In the genomic region with DNA sequence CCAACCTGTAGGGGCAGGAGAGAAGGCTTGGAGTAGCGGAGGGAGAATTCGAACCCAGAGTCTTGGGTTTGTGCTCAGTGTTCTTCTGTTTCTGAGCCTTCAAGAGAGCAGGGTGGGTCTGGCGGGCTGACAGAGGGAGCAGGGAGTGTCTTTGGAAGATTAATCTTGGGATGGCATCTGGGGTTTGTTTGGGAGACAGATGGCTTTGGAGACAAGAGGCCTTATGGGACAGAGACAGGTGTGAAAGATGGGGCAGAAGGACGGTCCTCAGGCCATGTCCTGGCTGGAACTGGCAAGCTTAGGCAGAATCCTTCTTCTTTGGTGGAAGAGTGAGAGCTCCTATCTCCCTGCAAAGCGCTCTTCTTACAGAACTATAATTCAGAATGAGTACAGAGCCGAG, we compare ENCODE assay signal across 23 mouse cellular contexts. TPM values are rescaled to one million over a fixed set of nuclear protein-coding genes. Genes with fewer than 3 reads are reported as not detected.
DNase-seq lines count a peak whose midpoint lies in the region; ATAC-seq and TF ChIP-seq lines count a peak whose summit lies in the region.
"Had no signal": no experiment of that assay in that cellular context is flagged by ENCODE, and none has a peak within 500 bp of the region (broad histone marks: within the 10 kb centered on the region; RNA-seq: fewer than 3 reads in every experiment).

No protein-coding gene starts in this region.

- peak overlapping the region; percentile 73; the same call in 1 of the 2 replicates for H3K27ac ChIP-seq in gastrocnemius, adult 2 months
- H3K27ac ChIP-seq in lung, postnatal 0 days (ENCODE audit: low read length): no peak overlapping the region
- H3K27ac ChIP-seq: forebrain, embryonic 15.5 days; hindbrain, embryonic 12.5 days; hindbrain, postnatal 0 days; intestine, embryonic 15.5 days; layer of hippocampus, adult 2 months; left cerebral cortex, adult 2 months; liver, embryonic 14.5 days; midbrain, embryonic 10.5 days; neural tube, embryonic 13.5 days had no signal

- WGBS in lung, postnatal 0 days: 83% methylated on average over 6 of the region's 6 CpGs

- no peaks in the 10 kb centered on the region for H3K9me3 ChIP-seq in lung, postnatal 0 days (ENCODE audit: low read length)
- H3K9me3 ChIP-seq: forebrain, embryonic 15.5 days; heart, embryonic 15.5 days; hindbrain, embryonic 12.5 days; intestine, embryonic 15.5 days; midbrain, embryonic 10.5 days; neural tube, embryonic 13.5 days had no signal

- H3ac ChIP-seq in myocyte (ENCODE audit: control insufficient read depth, insufficient read length): no peak overlapping the region

- no peaks in the 10 kb centered on the region for H3K27me3 ChIP-seq in lung, postnatal 0 days (replicated peaks; ENCODE audit: insufficient read depth, low read length)
- no peaks in the 10 kb centered on the region for H3K27me3 ChIP-seq in myocyte (ENCODE audit: control insufficient read depth, insufficient read depth, insufficient read length)
- H3K27me3 ChIP-seq: forebrain, embryonic 15.5 days; heart, embryonic 15.5 days; hindbrain, embryonic 12.5 days; intestine, embryonic 15.5 days; neural tube, embryonic 13.5 days had no signal

- peaks cover 7% of the 10 kb centered on the region; the same call in 1 of the 2 replicates for H3K4me1 ChIP-seq in lung, postnatal 0 days (ENCODE audit: insufficient read depth, low read depth, low read length)

- no peak for TF ChIP-seq EP300 in lung, postnatal 0 days (IDR thresholded peaks at IDR 0.05)

- DNase-seq in cerebellum, postnatal 10 days: peak; percentile 61 to 68
- no peak for DNase-seq in cerebellum, postnatal 4 days (ENCODE audit: low spot score in 2 of 2)
- no peak for DNase-seq in gastrocnemius, adult 2 months
- DNase-seq in gastrocnemius, postnatal 10 days: no peak
- DNase-seq in lung, postnatal 0 days (ENCODE audit: low spot score): no peak
- DNase-seq in lung, postnatal 4 days: no peak
- DNase-seq: adrenal gland, postnatal 25 days; liver; lung, adult 2 months; lung, postnatal 14 days; right cerebral cortex, postnatal 14 days had no signal

- TF ChIP-seq CTCF in gastrocnemius, adult 2 months (IDR thresholded peaks at IDR 0.05): no peak
- TF ChIP-seq CTCF in lung, postnatal 0 days (IDR thresholded peaks at IDR 0.05): 0 out of 2 replicates have a peak, but pooled peaks have one; percentile 9

- no peaks in the 10 kb centered on the region for H3K36me3 ChIP-seq in lung, postnatal 0 days (ENCODE audit: insufficient read depth, low read length)
- no peaks in the 10 kb centered on the region for H3K36me3 ChIP-seq in myocyte (ENCODE audit: control insufficient read depth, insufficient read depth)
- H3K36me3 ChIP-seq: forebrain, embryonic 15.5 days had no signal

- no peak for TF ChIP-seq POLR2A in myocyte (IDR thresholded peaks at IDR 0.05; ENCODE audit: insufficient read length, low read depth)

- no peak overlapping the region for H3K4me3 ChIP-seq in gastrocnemius, adult 2 months
- no peak overlapping the region for H3K4me3 ChIP-seq in lung, postnatal 0 days (ENCODE audit: low read depth, low read length)
- no peak overlapping the region for H3K4me3 ChIP-seq in myocyte
- H3K4me3 ChIP-seq: forebrain, embryonic 15.5 days; heart, embryonic 15.5 days; hindbrain, embryonic 12.5 days; intestine, embryonic 15.5 days; layer of hippocampus, adult 2 months; left cerebral cortex, adult 2 months; midbrain, embryonic 10.5 days; neural tube, embryonic 13.5 days had no signal

- no peak overlapping the region for H3K9ac ChIP-seq in lung, postnatal 0 days (replicated peaks; ENCODE audit: low read depth)
- H3K9ac ChIP-seq: forebrain, embryonic 15.5 days; heart, embryonic 15.5 days; hindbrain, embryonic 12.5 days; intestine, embryonic 15.5 days; liver, embryonic 14.5 days; neural tube, embryonic 13.5 days had no signal

- H3K4me2 ChIP-seq in lung, postnatal 0 days (replicated peaks; ENCODE audit: low read depth, low read length): no peak overlapping the region
- peak overlapping the region; percentile 59 for H3K4me2 ChIP-seq in myocyte (ENCODE audit: low read depth)
- H3K4me2 ChIP-seq: forebrain, embryonic 15.5 days; heart, embryonic 15.5 days; hindbrain, embryonic 12.5 days; intestine, embryonic 15.5 days; neural tube, embryonic 13.5 days had no signal

- intact Hi-C loops in gastrocnemius, adult 2 months (cut with DNase I): no loop called here

- no peaks in the 10 kb centered on the region for H3K79me2 ChIP-seq in myocyte (ENCODE audit: control insufficient read depth, insufficient read depth)

- no peak for ATAC-seq in lung, postnatal 0 days
- ATAC-seq: forebrain, embryonic 15.5 days; hindbrain, postnatal 0 days; intestine, embryonic 15.5 days; midbrain, embryonic 16.5 days had no signal

TF ChIP-seq in myocyte, 11 proteins besides CTCF, POLR2A, EP300 and RAD21:
- TF ChIP-seq REST (IDR thresholded peaks at IDR 0.05; ENCODE audit: insufficient read depth, insufficient read length): no peak
- TF ChIP-seq POLR2AphosphoS2 (IDR thresholded peaks at IDR 0.05; ENCODE audit: insufficient read length, low read depth): peak; percentile 52
- peak; percentile 82 for TF ChIP-seq TCF12 (IDR thresholded peaks at IDR 0.05; ENCODE audit: insufficient read depth, poor library complexity, severe bottlenecking)
- TF ChIP-seq MYOD1 (IDR thresholded peaks at IDR 0.05; ENCODE audit: control insufficient read depth in 1 of 3, insufficient read length in 2 of 3, low read depth in 2 of 3): peak; percentile 76 to 87 (median 86)
- no peak for TF ChIP-seq SRF (IDR thresholded peaks at IDR 0.05; ENCODE audit: control insufficient read depth, insufficient read length, low read depth)
- peak; percentile 6 to 90 (median 90) for TF ChIP-seq MYOG (IDR thresholded peaks at IDR 0.05; ENCODE audit: control insufficient read depth in 1 of 3, insufficient read depth in 1 of 3, insufficient read length in 2 of 3, low read depth in 2 of 3)
- TF ChIP-seq USF1 (IDR thresholded peaks at IDR 0.05; ENCODE audit: low read depth): no peak
- TF ChIP-seq CEBPB (IDR thresholded peaks at IDR 0.05; ENCODE audit: insufficient read depth, poor library complexity, severe bottlenecking): no peak
- peak; percentile 38 for TF ChIP-seq TCF3 (IDR thresholded peaks at IDR 0.05; ENCODE audit: insufficient read length, low read depth)
- TF ChIP-seq E2F4 (IDR thresholded peaks at IDR 0.05; ENCODE audit: insufficient read depth): no peak
- TF ChIP-seq MAX (IDR thresholded peaks at IDR 0.05; ENCODE audit: low read depth): no peak

RNA-seq across cellular contexts. Expression of a gene that starts 20.6 kb away (rescaled TPM):
- 10 to 100 TPM; 38.8 to 55.6 TPM for total RNA-seq in gastrocnemius, adult 2 months (2021)
- 10 to 100 TPM; 91.3 to 94.2 TPM for total RNA-seq in gastrocnemius, postnatal 10 days (2021)
- polyA plus RNA-seq in lung, postnatal 0 days (2015; fragmentation: Nextera tagmentation; extraction: Ambion mirVana): 229 and 238 TPM in 2 replicates
- 98.2 TPM for polyA plus RNA-seq in myocyte (2012; fragmentation: generic; extraction: Trizol)

RNA-seq across cellular contexts. Expression of a gene that starts 37.7 kb away (rescaled TPM):
- total RNA-seq in gastrocnemius, adult 2 months (2021): 100 to 1,000 TPM in 1 of 2 experiments, 10 to 100 TPM in 1; 32.6 to 103 TPM
- total RNA-seq in gastrocnemius, postnatal 10 days (2021): 10 to 100 TPM; 43.0 to 46.3 TPM
- 106 and 177 TPM in 2 replicates for polyA plus RNA-seq in lung, postnatal 0 days (2015; fragmentation: Nextera tagmentation; extraction: Ambion mirVana)
- 2,069 TPM for polyA plus RNA-seq in myocyte (2012; fragmentation: generic; extraction: Trizol)

RNA-seq across cellular contexts. Expression of a gene that starts 45.3 kb away (rescaled TPM):
- total RNA-seq in gastrocnemius, adult 2 months (2021): 10 to 100 TPM; 26.9 to 29.2 TPM
- 10 to 100 TPM; 34.4 to 45.0 TPM for total RNA-seq in gastrocnemius, postnatal 10 days (2021)
- polyA plus RNA-seq in lung, postnatal 0 days (2015; fragmentation: Nextera tagmentation; extraction: Ambion mirVana): 60.3 and 61.1 TPM in 2 replicates
- polyA plus RNA-seq in myocyte (2012; fragmentation: generic; extraction: Trizol): 28.3 TPM

Comparison
In these comparisons a context has a peak if more than half of its experiments do, and no peak if none do; other contexts are left out.
1. DNase-seq: peak in cerebellum, postnatal 10 days (2 of 2); none in cerebellum, postnatal 4 days (0 of 2), gastrocnemius, adult 2 months (single experiment), gastrocnemius, postnatal 10 days (single experiment), lung, postnatal 0 days (single experiment) and lung, postnatal 4 days (0 of 2).